Mouse (Mus musculus): ENCODE results near the gene Slc25a28. TPM values are rescaled to one million over a fixed set of nuclear protein-coding genes. Genes with fewer than 3 reads are reported as not detected.

Gene Slc25a28
- polyA plus RNA-seq, 1 experiment = 106 TPM

GRCm38 (mm10) chr19:43704787-43705497, 30.3 kb upstream of the Slc25a28 start:
- Histone ChIP-seq H3K4me3 (ENCODE audit: insufficient read depth, low read length) (no peak overlapping the region), H3K4me1 (ENCODE audit: control insufficient read depth, insufficient read depth, low read length) (peaks cover 2% of the 10 kb centered on the region; the same call in 1 of the 2 replicates), H3K27ac (ENCODE audit: insufficient read depth, low read length) (no peak overlapping the region)
- TF ChIP-seq CTCF (IDR thresholded peaks at IDR 0.05; ENCODE audit: extremely low read depth, insufficient read depth, low read length) (no peak), POLR2A (IDR thresholded peaks at IDR 0.05; ENCODE audit: extremely low read depth, insufficient read depth, low read length) (no peak)

GRCm38 (mm10) chr19:43704211-43704610, 29.5 kb upstream of the Slc25a28 start:
- Histone ChIP-seq H3K27ac (ENCODE audit: insufficient read depth, low read length) (no peak overlapping the region), H3K4me1 (ENCODE audit: control insufficient read depth, insufficient read depth, low read length) (peaks cover 4% of the 10 kb centered on the region; the same call in 1 of the 2 replicates), H3K4me3 (ENCODE audit: insufficient read depth, low read length) (no peak overlapping the region)
- TF ChIP-seq CTCF (IDR thresholded peaks at IDR 0.05; ENCODE audit: extremely low read depth, insufficient read depth, low read length) (no peak), POLR2A (IDR thresholded peaks at IDR 0.05; ENCODE audit: extremely low read depth, insufficient read depth, low read length) (no peak)

DNA sequence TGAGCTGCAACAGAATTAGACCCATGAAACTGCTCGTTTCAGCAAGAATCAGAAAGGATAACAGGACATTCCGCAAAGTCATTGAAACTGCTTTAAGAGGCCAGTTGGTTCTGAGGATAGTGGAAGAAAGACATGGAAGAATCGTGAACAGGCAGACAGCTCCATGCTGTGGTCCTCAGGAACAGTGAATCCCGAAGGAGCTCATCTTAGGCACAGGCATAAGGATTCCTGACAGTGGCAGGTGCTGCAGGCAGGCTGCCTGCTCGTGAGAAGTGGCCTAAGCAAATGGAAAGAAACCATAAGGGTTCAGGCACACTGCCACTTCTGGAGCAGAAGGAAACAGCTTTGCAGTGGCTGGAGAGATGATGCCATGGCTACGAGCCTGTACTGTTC, 25.1 kb upstream of the Slc25a28 start:
- H3K4me3 ChIP-seq (ENCODE audit: insufficient read depth, low read length) = no peak overlapping the region
- H3K27ac ChIP-seq (ENCODE audit: insufficient read depth, low read length) = peak overlapping the region; percentile 68

GRCm38 (mm10) chr19:43699021-43699762, 24.5 kb upstream of the Slc25a28 start:
- Histone ChIP-seq H3K27ac (ENCODE audit: insufficient read depth, low read length) (peak overlapping the region; percentile 68), H3K4me3 (ENCODE audit: insufficient read depth, low read length) (no peak overlapping the region), H3K4me1 (ENCODE audit: control insufficient read depth, insufficient read depth, low read length) (peaks cover 12% of the 10 kb centered on the region)
- TF ChIP-seq POLR2A (IDR thresholded peaks at IDR 0.05; ENCODE audit: extremely low read depth, insufficient read depth, low read length) = no peak
- no peak for TF ChIP-seq CTCF (IDR thresholded peaks at IDR 0.05; ENCODE audit: extremely low read depth, insufficient read depth, low read length)

More for the DNA sequence above, 25.1 kb upstream of the Slc25a28 start:
- TF ChIP-seq POLR2A (IDR thresholded peaks at IDR 0.05; ENCODE audit: extremely low read depth, insufficient read depth, low read length) (0 out of 2 replicates have a peak, but pooled peaks have one; percentile 6), CTCF (IDR thresholded peaks at IDR 0.05; ENCODE audit: extremely low read depth, insufficient read depth, low read length) (no peak)
- peaks cover 12% of the 10 kb centered on the region for H3K4me1 ChIP-seq (ENCODE audit: control insufficient read depth, insufficient read depth, low read length)

- Histone ChIP-seq H3K4me1 (ENCODE audit: control insufficient read depth, insufficient read depth, low read length) (peaks cover 14% of the 10 kb centered on the region), H3K4me3 (ENCODE audit: insufficient read depth, low read length) (no peak overlapping the region), H3K27ac (ENCODE audit: insufficient read depth, low read length) (no peak overlapping the region)
- TF ChIP-seq POLR2A (IDR thresholded peaks at IDR 0.05; ENCODE audit: extremely low read depth, insufficient read depth, low read length) = no peak
- no peak for TF ChIP-seq CTCF (IDR thresholded peaks at IDR 0.05; ENCODE audit: extremely low read depth, insufficient read depth, low read length)
Measured at GRCm38 (mm10) chr19:43697666-43698370, 23.1 kb upstream of the Slc25a28 start.

GRCm38 (mm10) chr19:43695514-43695964, 20.9 kb upstream of the Slc25a28 start:
- TF ChIP-seq CTCF (IDR thresholded peaks at IDR 0.05; ENCODE audit: extremely low read depth, insufficient read depth, low read length) = no peak
- Histone ChIP-seq H3K4me3 (ENCODE audit: insufficient read depth, low read length) (no peak overlapping the region), H3K4me1 (ENCODE audit: control insufficient read depth, insufficient read depth, low read length) (peaks cover 15% of the 10 kb centered on the region), H3K27ac (ENCODE audit: insufficient read depth, low read length) (no peak overlapping the region)

GRCm38 (mm10) chr19:43692815-43693214, 18.1 kb upstream of the Slc25a28 start:
- Histone ChIP-seq H3K4me1 (ENCODE audit: control insufficient read depth, insufficient read depth, low read length) (peaks cover 7% of the 10 kb centered on the region), H3K4me3 (ENCODE audit: insufficient read depth, low read length) (no peak overlapping the region), H3K27ac (ENCODE audit: insufficient read depth, low read length) (no peak overlapping the region)
- no peak for TF ChIP-seq POLR2A (IDR thresholded peaks at IDR 0.05; ENCODE audit: extremely low read depth, insufficient read depth, low read length)
- TF ChIP-seq CTCF (IDR thresholded peaks at IDR 0.05; ENCODE audit: extremely low read depth, insufficient read depth, low read length) = no peak

DNA sequence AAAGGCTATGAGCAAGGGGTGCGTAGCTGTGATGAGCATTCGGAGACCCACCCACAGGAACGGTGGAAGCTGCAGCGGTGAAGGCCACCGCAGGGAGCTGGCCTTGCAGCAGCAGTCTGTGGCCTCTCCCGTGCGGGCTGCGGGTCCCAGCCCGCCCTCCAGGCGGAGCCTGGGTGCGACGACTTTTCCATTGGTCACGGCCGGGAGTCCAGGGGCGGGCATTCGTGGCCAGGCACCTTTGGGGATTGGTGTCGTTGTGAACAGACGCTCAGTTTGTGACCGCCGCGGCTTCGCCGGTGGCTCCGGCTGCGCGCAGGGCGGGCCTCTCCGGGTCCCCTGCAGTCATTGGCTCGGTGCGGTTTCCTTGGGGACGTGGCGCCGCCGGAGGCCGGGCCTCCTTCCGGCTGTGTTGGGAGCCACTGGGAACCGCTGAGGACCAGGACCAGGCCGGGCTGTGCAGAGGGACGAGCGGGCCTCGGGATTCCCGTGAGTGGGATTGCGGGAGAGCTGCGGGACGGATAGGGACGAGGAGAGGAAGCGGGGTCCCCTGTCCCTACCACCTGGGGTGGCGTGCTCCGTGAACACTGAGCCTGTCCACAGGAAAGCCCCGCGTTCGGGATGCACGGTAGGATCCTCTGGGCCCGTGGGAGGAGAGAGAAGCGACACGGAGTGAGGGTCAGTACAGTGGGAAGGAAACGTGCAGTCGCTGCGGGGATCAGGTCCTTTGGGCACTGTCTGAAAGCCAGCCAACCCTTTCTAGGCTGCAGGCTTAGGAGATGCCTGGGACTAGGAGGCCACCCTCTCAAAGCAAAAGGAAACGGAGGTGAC, 15.0 kb upstream of the Slc25a28 start, which contains the start of gene Entpd7:
Gene Entpd7, plus strand, starts transcription at position 254 of the 828 bp plus-strand sequence.
- peak within 1 kb of the TSS; percentile 98 for H3K4me3 ChIP-seq (ENCODE audit: insufficient read depth, low read length)
- no peak within 1 kb of the TSS for H3K27ac ChIP-seq (ENCODE audit: insufficient read depth, low read length)
- H3K4me1 ChIP-seq (ENCODE audit: control insufficient read depth, insufficient read depth, low read length) = peaks cover 3% of the 10 kb centered on the region
- peak; percentile 94 for TF ChIP-seq POLR2A (IDR thresholded peaks at IDR 0.05; ENCODE audit: extremely low read depth, insufficient read depth, low read length)
- TF ChIP-seq CTCF (IDR thresholded peaks at IDR 0.05; ENCODE audit: extremely low read depth, insufficient read depth, low read length) = no peak
